Mouse (Mus musculus) telencephalon, adult 2 months (tissue): ENCODE measurements around the gene P3h4.

Experiments
- DNase-seq: peaks from one replicate; pipeline ENCODE4 v3.0.0-alpha.2; 2011; ENCODE audit warnings: low read depth, low spot score

Gene P3h4

DNA sequence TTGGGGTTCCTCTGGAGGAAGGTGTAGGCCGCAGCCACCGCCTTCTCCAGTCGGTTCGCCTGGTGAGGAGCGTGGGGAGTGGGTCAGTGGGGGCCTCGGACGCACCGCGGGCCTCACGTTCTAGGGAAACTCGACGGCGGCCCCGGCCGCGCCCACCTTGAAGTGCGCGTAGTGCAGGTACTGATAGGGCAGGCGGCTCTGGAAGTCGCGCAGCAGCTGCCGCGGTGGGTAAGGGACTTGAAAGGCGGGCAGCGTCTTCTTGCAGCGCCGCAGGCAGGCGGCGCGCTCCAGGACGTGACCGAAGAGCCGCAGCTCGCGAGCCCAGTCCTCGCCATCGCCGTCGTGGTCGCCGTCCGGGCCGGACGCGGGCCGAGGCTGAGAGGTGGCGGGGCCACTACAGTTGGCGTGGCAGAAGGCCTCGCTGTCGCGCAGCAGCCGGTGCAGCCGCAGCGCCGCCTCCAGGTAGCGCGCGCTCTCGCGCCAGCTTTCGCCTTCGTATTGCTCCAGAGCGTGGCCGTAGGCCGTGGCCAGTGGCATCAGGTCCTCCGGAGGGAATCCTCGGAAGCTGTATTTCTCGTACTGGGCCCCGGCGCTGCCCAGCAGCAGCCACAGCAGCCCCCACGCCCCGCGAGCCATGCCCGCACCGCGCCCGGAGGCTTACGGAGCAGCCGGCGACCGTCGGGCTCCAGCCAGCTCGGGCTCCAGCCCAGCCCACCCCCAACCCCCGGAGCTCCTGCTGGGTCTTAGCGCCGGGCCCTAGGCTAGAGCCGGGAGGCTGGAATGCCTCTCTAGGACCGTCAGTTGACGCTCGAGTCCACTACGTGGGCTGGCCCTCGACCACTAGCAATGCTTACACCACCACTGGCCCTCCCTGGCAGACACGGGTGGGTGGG is at the start of gene P3h4:
Gene P3h4, minus strand, starts transcription at position 816 of the 893 bp plus-strand sequence.
- no peak for DNase-seq

- DNase-seq = no peak
Observed at GRCm38 (mm10) chr11:100462699-100463098, 48.1 kb upstream of the P3h4 start.

GRCm38 (mm10) chr11:100457711-100458110 is 43.1 kb upstream of the P3h4 start:
- DNase-seq = no peak

DNA sequence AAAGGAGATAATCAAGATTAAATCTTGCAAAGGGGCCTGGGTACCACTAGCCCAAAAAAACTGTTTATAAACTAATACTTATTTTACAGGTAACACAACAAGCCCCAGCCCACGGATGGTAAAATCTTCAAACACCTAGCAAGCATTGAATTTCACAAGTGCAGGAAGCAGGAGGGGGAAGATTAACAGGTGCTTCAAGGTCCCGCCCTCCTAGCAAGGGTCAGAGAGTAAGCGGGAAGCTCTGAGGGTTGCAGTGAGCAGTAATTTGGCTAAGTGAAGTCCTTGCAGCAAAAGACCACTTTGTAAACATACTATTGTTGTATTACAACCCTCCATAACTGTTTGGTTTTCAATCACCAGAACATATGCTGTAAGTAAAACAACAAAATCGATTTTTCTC is 42.6 kb upstream of the P3h4 start:
- no peak for DNase-seq

GRCm38 (mm10) chr11:100442625-100443024 is 28.0 kb upstream of the P3h4 start:
- DNase-seq = no peak

DNA sequence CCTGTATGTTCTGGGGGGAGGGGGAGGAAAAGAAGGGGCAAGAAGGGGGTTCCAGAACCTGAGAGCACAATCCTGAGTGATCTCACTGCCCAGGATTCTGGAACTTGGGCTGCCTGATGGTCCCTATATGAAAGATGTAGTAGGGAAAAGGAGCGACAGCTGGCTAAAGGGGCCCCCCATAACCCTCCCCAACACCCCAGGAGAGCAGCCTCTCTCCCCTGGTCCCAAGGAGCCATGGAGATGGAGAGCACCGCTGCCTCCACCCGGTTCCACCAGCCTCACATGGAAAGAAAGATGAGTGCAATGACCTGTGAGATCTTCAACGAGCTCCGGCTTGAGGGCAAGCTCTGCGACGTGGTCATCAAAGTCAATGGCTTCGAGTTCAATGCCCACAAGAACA is 27.2 kb upstream of the P3h4 start, which contains the start of the genes Nt5c3b and Klhl10:
Gene Nt5c3b, minus strand, starts transcription at position 12 of the 400 bp plus-strand sequence.
Gene Klhl10, plus strand, starts transcription at position 121 of the 400 bp plus-strand sequence.
- no peak for DNase-seq

DNA sequence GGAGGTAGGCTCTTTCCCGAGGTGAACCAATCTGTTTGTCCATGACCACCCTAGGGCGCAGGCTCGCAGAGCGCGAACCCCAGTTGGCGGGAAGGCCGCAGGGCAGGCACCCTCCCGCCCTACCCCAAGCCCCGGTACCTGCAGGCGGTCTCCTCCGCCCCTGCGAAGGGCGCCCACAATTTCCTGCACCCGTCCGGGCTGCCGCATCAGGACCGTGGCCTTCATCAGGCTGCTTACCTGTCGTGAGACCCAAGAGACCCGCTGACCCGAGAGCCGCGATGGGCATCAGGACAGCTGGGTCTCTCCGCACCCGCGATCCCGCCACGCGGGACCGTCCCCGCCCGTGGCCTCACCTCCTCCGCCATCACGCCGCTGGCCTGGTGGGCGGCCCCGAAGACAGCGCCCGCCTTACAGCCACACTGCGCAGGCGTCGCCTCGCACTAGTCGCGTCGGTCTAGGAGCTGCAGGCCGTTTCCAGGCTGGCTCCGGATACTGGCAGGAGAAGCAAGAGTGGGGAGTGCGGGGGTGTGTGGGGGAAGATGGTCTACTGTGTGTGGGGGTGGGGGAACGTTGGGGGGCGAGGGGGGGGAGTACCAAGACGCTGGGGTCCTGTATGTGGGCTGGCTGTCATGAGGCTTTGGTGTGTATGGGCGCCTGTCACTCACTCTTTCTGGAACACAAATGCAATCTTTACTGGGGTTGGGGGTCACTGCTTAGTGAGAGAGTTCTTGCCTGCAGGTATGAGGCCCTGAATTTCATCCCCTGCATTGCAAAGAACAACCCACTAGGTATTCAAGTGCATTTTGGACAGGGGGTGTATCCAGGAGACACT is 26.3 kb upstream of the P3h4 start:
- DNase-seq = peak; percentile 67

DNA sequence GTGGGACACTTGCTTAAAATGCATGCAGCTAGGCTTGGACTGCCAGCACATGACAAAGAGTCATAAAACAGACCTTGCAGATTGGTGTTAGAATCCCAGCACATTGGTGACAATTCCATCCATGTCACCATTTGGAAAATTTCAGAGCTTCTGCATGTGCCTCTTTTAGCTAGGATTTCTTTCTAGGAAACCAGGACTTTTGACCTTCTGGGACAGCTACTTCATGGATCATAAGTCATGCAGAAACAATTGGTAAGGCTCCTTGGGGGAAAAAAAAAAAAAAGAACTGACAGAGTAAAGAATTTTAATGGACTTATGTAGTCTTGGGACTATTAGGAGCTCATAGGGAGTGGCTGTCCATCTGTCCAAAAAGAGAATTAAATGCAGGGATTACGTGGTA is 23.3 kb upstream of the P3h4 start:
- DNase-seq = no peak

- no peak for DNase-seq
Observed at GRCm38 (mm10) chr11:100435678-100436246, 21.1 kb upstream of the P3h4 start.

- no peak for DNase-seq
Observed at GRCm38 (mm10) chr11:100432002-100432401, 17.4 kb upstream of the P3h4 start.

DNA sequence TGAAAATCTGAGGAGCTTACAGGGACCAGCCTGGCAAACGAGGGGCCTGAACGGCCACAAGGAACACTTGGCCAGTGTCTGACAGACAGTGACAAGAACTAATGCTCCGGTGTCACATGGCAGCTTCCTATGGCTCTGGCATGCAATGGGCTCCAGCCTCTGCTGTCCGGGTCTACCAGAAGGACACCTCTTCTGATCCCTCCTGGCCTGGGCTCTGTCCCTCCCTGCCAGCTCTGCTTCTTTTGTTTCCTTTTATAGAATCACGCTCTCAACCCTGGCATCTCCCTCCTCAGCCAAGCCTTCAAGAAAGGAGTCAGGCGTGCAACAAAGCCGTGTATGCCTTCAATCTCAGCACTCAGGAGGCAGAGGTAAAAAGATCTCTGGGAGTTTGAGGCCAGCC is 15.4 kb upstream of the P3h4 start:
- DNase-seq = no peak

GRCm38 (mm10) chr11:100428612-100429199 is 14.1 kb upstream of the P3h4 start:
- DNase-seq = no peak

- no peak for DNase-seq
Observed at GRCm38 (mm10) chr11:100426820-100427219, 12.2 kb upstream of the P3h4 start.

- DNase-seq = no peak
Observed at GRCm38 (mm10) chr11:100425851-100426250, 11.2 kb upstream of the P3h4 start.

DNA sequence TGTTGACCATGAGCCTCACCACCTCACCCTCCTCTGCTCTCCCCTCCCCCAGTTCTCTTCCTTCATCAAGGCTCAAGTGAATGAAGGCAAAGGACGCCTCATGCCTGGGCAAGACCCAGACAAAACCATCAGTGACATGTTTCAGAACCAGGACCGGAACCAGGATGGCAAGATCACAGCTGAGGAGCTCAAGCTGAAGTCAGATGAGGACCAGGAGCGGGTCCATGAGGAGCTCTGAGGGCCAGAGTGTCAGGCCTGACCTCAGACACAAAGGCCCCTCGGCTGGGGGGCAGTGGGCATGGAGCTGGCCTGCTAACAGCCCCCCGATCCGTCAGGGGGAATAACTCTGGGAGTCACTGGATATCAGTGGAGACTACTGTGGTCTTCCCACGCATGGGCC is 9.2 kb upstream of the P3h4 start:
- DNase-seq = no peak

GRCm38 (mm10) chr11:100421537-100421936 is 6.9 kb upstream of the P3h4 start:
- no peak for DNase-seq

- DNase-seq = no peak
Observed at GRCm38 (mm10) chr11:100414914-100415822, 532 bp upstream of the P3h4 start, which contains the start of gene Fkbp10. TSS of gene Fkbp10 (plus strand) at chr11:100415697.

DNA sequence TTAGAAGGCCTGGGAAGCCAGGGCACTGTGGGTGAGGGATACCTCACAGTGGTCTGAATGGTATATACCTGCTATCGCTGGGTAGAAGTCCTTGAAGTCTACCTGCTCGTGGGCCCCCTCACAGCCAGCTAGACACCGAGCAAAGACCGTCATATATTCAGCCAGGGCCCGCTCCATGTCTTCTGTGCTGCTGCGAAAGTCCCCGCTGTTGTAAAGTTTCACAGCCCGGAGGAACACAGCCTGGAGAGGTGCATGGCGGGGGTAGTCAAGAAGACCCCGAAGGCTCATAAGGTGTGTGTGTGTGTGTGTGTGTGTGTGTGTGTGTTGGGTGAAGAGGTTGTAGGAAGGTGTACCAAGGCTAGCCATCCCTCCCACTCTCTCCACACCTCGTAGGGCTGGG is 1.1 kb downstream of the P3h4 start:
- DNase-seq = no peak

DNA sequence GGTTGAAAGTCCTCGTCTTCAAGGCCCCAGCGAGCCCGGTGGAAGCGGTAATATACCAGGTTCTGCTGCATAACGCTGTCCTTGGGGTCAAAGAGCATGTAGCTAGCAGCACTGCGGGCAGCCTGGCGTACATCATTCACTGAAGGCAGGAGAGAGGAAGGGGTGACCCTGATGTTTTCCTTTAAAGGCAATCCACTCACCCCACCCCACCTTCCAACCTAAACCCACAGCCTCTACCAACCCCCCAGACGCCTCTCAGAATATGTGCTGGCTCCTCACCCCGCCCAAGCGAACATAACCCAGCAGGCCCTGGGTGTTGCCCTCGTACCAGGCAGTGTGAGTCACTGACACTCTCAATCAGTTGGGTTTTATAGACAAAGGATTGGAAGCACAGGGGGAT is 2.9 kb downstream of the P3h4 start:
- no peak for DNase-seq

GRCm38 (mm10) chr11:100409686-100410085 is 5.0 kb downstream of the P3h4 start:
- DNase-seq = no peak
